Mouse (Mus musculus): ENCODE measurements around the gene Adamts3.

Adamts3 gene

DNA sequence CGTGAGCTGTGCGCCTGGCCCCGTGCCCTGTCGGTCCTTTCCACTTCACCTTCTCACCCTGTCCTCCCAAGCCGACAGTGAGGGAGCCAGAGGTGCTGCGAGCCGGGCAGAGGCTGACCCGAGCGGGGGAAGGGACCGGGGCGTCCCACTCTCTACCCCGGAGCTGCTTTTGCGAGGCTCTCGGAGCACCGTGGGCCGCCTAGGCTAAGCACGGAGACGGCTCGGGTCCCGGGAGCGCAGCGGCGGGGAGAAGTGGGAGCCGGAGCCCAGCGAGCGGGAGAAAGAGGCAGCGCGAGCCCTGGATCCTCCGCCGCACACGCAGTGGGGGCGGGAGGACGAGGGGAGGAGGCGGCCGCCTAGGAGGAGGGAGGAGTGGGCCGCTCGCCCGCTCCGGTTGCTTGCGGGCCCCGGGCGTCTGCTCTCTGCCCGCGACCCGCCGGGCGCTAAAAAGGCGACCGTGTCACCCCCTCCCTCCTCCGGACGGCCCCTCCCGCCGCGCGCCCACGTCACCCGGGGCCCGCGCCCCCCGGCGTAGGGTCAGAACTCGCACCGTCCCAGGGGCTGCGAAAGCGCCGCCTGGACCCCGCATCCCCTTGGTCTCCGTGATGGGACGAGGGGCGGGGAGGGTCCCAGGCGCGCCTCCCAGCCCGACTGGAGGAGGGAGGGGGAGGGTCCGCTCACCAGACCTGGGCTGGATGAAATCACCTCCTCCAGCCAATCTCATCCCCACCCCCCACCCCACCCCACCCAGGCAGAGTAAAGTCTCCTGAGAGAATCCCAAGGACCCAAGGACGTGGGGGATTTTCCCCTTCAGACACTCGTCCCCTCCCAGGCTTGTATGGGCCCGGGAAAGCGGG is at the start of gene Adamts3:
Gene Adamts3, minus strand, starts transcription at position 284 of the 857 bp plus-strand sequence.
- peak; percentile 29 to 38 for DNase-seq

- DNase-seq: no peak
Measured at GRCm38 (mm10) chr5:89931511-89931910, 48.4 kb upstream of the Adamts3 start.

DNA sequence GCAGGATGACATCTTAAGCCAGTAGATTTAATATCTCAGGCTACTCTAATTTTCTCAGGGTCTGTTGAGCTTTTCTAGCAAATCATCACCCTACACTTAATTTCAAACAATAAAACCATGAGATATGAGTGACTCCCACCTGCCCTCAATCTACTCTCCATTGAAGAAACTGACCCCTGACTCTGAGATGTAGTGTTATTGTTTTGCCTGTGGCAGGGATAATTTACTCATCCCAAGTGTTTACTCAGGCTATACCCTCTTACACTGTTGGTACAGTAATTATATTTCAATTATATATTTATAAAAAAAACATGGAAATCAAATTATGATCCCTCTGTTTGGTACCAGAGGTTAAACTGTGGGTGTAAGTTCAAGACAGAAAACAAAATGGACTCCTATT is 29.2 kb upstream of the Adamts3 start:
- no peak for DNase-seq

- no peak for DNase-seq
Measured at GRCm38 (mm10) chr5:89911950-89912349, 28.8 kb upstream of the Adamts3 start.

DNA sequence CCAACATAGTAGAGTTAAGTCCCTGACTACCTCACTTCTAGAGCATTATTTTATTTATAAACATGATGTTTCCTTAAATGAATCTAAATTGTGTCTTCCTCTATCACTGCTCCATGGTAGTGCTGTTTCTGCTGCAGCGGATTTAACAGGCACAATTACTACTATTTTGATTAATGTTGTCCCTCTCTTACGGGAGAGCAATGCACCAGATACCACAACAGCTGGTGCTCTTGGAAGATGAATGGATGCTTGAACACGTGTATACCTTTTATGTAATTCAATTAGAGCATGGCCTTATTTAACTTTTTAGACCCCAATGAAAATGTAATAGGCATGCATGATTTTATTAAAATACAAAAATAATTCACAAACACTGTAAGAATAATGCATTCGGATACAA is 28.4 kb upstream of the Adamts3 start:
- DNase-seq: no peak

DNA sequence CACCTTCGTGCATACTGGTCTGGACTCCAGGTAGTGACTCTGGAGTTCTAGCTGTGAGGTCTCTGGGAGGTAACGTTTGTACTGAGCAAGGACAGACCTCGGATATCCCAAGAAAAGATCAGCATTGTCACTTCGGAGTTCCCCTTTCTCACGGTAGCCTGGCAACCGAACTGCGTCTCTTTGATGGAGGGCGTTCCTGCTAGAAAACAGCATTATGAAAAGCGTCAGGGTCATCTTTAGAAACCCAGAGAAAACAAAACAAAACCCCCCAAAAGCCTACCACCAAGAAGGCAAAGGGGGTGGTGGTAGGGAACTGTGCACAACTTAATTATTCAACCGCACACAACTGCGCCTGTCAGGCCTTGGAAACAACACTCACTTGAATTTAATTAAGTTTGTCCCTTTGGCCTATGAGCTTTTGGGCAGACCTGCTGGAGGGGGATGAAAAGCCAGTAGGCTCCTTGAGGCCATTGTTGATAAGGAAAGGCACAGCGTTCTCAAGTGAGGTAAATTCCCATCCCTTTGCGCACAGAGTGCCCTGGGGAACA is 23.8 kb upstream of the Adamts3 start:
- DNase-seq: no peak

- no peak for DNase-seq
Measured at GRCm38 (mm10) chr5:89901026-89901425, 17.9 kb upstream of the Adamts3 start.

- peak; percentile 57 to 60 for DNase-seq
Measured at GRCm38 (mm10) chr5:89897495-89897894, 14.4 kb upstream of the Adamts3 start.

DNA sequence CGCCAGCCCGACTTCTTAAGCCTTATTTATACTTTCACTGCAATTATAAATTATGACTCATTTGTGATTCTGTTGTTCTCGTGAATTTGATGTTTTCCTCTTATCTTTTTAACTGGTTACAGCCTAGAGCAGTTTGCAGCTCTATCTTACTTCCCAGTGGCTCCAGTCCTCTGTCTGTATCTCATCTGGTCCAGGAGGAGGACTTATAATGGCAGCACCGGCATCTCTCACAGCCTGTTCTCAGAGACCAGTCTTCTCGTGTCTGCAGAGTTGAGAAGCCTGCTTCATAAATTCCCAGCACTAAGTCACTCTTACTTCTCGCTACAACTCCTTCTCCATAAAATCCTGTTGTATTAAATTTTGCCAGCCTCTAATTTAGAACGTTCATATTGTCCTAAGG is 12.4 kb upstream of the Adamts3 start:
- DNase-seq: no peak

GRCm38 (mm10) chr5:89884991-89885390 is 1.9 kb upstream of the Adamts3 start:
- DNase-seq: no peak

DNA sequence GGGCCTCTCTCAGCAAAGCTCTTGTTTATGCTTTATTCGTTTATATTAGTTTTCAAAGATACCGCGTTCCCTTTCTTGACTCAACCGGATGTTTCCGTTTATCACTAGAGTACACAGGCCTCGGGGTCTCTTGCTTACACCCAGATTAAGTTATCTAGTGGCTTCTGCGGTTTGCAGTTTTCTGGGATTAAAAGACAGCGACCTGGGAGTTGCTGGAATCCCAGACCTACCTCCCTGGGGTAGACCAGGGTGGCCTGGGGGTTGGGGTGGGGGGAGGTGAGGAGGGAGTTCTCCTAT is 722 bp upstream of the Adamts3 start:
- DNase-seq: no peak

GRCm38 (mm10) chr5:89882091-89882734 is 921 bp downstream of the Adamts3 start:
- DNase-seq: peak; percentile 20 to 25

DNA sequence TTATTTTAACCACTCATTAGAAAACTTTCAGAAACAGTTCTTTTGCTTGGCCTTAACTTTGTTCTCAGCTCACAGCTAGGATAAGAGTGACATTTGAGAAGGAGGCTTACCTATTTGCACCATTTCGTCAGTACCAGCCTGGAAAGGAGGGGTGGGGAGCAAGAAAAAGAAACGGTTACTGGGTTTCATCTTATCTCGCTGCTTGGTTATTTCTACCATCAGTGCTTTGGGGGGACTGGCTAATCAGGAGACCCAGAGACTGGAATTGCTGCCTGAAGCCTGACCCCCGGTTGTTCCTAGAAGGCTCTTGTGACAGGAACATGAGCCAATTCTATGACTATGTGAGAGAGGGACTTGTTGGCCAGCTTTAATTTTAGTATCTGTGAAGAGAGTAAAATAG is 1.7 kb downstream of the Adamts3 start:
- no peak for DNase-seq

DNA sequence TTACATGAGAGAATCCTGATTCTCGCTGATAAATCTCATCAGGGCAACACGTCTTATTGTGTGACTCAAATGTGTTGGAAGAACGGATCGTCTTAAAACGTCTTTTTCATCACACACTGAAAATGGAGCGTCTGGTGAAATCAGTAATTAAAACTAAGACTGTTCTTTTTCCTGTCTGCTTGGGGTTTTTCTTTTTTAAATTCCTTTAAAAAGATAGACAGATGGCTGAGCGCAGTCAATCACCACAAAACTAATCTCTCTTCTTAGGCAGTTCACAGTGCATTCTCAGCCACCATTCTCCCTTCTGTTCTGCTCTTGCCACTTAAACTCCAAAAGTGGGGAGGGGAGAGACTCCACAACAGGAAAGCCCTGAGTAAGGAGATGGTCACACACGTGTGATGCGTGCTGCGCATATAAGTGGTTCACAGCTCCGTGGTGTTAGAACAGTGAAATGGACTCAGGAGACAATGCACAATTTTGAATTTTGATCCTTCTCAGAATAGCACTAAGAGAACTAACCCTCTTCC is 4.2 kb downstream of the Adamts3 start:
- no peak for DNase-seq

DNA sequence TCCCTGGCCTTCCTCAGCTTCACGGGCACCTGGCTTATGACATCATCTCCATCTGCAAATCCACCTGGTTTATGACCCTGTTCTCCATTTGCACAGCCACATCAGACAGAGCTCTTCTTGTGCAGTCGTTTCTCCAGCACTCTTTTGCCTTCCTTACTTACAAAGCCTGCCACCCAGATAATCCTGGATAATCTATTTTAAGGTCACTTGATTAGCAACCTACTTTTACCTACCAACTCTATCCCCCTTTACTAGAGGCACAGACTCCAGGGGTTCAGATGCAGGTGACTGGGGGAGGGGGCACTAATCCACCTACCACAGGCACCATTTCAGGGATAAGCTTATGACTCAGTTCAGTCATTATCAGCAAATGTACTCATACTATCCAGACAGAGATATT is 10.5 kb downstream of the Adamts3 start:
- no peak for DNase-seq

DNA sequence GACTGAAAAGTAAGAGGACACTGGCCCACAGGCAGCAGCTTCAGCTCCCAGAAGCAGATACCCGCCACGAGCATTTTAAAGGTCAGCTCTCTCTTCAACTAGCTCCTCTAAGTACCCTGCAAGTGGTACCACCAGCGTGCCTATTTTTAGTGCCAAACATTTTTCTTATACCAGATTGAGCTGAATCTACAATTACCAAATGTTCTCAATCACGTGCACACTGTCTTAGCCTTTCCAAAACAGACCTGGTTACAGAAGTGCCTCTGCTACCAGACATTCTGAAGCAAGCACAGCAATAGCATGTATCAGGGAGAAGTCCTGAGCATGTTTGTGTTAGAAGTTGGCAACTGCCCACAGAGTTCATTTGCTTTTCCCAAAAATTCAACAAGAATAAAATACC is 23.5 kb downstream of the Adamts3 start:
- no peak for DNase-seq

GRCm38 (mm10) chr5:89858837-89859236 is 24.3 kb downstream of the Adamts3 start:
- no peak for DNase-seq

GRCm38 (mm10) chr5:89846551-89846950 is 36.6 kb downstream of the Adamts3 start:
- DNase-seq: no peak

- peak; percentile 23 to 50 for DNase-seq
Measured at GRCm38 (mm10) chr5:89844354-89844753, 38.8 kb downstream of the Adamts3 start.

DNA sequence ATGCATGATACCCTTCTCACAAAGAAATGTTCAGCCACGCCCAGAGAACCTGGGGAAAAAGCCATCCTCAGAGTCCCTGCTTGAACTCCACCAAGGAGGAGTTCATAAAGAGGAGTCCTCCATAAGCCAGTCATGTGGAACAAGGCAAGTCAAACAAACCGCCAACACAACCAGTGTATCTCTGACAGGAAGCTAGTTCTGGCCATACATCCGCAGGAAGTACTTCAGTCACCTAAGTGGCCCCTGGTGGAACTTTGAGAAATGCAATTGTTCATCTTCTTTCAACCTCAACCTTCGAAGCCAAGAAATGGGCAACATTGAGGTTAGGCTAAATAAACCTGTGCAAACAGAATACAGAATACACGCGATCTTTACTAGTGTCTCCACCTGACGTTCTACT is 39.7 kb downstream of the Adamts3 start:
- no peak for DNase-seq

GRCm38 (mm10) chr5:89839627-89840026 is 43.5 kb downstream of the Adamts3 start:
- DNase-seq: peak; percentile 10 to 19

GRCm38 (mm10) chr5:89821175-89821574 is 62.0 kb downstream of the Adamts3 start:
- DNase-seq: no peak

GRCm38 (mm10) chr5:89819531-89819930 is 63.6 kb downstream of the Adamts3 start:
- DNase-seq: peak; percentile 7 to 13

DNA sequence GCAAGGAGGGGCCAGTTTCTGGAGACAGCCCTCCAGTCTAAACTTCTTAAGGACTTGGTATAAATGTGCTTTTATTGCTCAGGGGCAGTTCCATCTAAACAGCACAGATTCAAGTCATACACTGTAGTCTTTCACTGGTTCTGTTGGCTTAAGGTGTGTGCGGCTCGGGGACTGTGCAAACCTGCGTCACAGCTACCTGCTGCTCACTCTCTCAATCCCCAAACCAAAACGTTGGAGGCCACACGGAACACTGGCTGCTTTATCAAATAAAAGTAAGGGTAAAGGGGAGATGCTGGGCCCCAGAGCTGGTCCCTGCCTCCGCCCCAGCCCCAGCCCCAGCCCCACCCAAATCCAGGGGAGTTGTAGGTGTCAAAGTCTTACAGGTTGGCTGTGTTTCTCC is 66.5 kb downstream of the Adamts3 start:
- no peak for DNase-seq

Measured in cerebellum, postnatal 36 days (tissue).